Mouse (Mus musculus): ENCODE results near the gene Mettl1. TPM values are rescaled to one million over a fixed set of nuclear protein-coding genes. Genes with fewer than 3 reads are reported as not detected.

Gene Mettl1
- 11.1 and 12.2 TPM in 2 replicates for polyA plus RNA-seq (2012; rRNA removed)

GRCm38 (mm10) chr10:127041274-127041766 lies at the start of gene Mettl1, which contains the start of gene Eef1akmt3:
Gene Mettl1 (plus strand): TSS chr10:127041414.
Gene Eef1akmt3 (minus strand): TSS chr10:127041513.

GRCm38 (mm10) chr10:127000529-127000928 lies 40.7 kb upstream of the Mettl1 start, which contains the start of gene Avil:
Gene Avil (plus strand): TSS chr10:127000709.

GRCm38 (mm10) chr10:127030336-127031296 lies 10.6 kb upstream of the Mettl1 start, which contains the start of gene Tsfm:
Gene Tsfm (minus strand): TSS chr10:127030840.

GRCm38 (mm10) chr10:127047954-127048353 lies 6.7 kb downstream of the Mettl1 start, which contains the start of gene Cyp27b1:
Gene Cyp27b1 (plus strand): TSS chr10:127048250.

GRCm38 (mm10) chr10:127059968-127060916 lies 19.0 kb downstream of the Mettl1 start, which contains the start of gene March9:
Gene March9 (minus strand): TSS chr10:127060184.

GRCm38 (mm10) chr10:127063239-127063872 lies 22.1 kb downstream of the Mettl1 start, which contains the start of gene Cdk4:
Gene Cdk4 (plus strand): TSS chr10:127063534.

GRCm38 (mm10) chr10:127070190-127071121 lies 29.2 kb downstream of the Mettl1 start, which contains the start of gene Tspan31:
Gene Tspan31 (minus strand): TSS chr10:127070264.

GRCm38 (mm10) chr10:127075080-127075479 lies 33.9 kb downstream of the Mettl1 start, which contains the start of gene Agap2:
Gene Agap2 (plus strand): TSS chr10:127075284.

Other genes starting within 250 kb of the Mettl1 start
- gene Atp23, start 140.1 kb upstream of the Mettl1 start, polyA plus RNA-seq (2012; rRNA removed) = 4.3 and 5.2 TPM in 2 replicates
- 19.6 and 22.6 TPM in 2 replicates for gene Ctdsp2, start 62.7 kb upstream of the Mettl1 start, polyA plus RNA-seq (2012; rRNA removed)
- 0.02 TPM in 2 replicates for gene Avil, start 40.7 kb upstream of the Mettl1 start, polyA plus RNA-seq (2012; rRNA removed)
- 20.5 and 23.7 TPM in 2 replicates for gene Tsfm, start 10.6 kb upstream of the Mettl1 start, polyA plus RNA-seq (2012; rRNA removed)
- gene Eef1akmt3, start 99 bp downstream of the Mettl1 start, polyA plus RNA-seq (2012; rRNA removed) = 0.41 and 0.49 TPM in 2 replicates
- gene Cyp27b1, start 6.8 kb downstream of the Mettl1 start, polyA plus RNA-seq (2012; rRNA removed) = 0.08 and 0.10 TPM in 2 replicates
- 0.23 and 0.24 TPM in 2 replicates for gene March9, start 18.8 kb downstream of the Mettl1 start, polyA plus RNA-seq (2012; rRNA removed)
- gene Cdk4, start 22.1 kb downstream of the Mettl1 start, polyA plus RNA-seq (2012; rRNA removed) = 175 and 191 TPM in 2 replicates
- 73.1 and 76.9 TPM in 2 replicates for gene Tspan31, start 28.9 kb downstream of the Mettl1 start, polyA plus RNA-seq (2012; rRNA removed)
- 2.3 and 3.2 TPM in 2 replicates for gene Agap2, start 33.9 kb downstream of the Mettl1 start, polyA plus RNA-seq (2012; rRNA removed)
- 48.7 and 52.7 TPM in 2 replicates for gene Os9, start 79.7 kb downstream of the Mettl1 start, polyA plus RNA-seq (2012; rRNA removed)
- 21.1 and 27.0 TPM in 2 replicates for gene B4galnt1, start 123.8 kb downstream of the Mettl1 start, polyA plus RNA-seq (2012; rRNA removed)
- 3.8 and 4.2 TPM in 2 replicates for gene Slc26a10, start 139.2 kb downstream of the Mettl1 start, polyA plus RNA-seq (2012; rRNA removed)
- gene Arhgef25, start 148.7 kb downstream of the Mettl1 start, polyA plus RNA-seq (2012; rRNA removed) = 5.2 and 6.2 TPM in 2 replicates
- 25.7 and 36.5 TPM in 2 replicates for gene Dtx3, start 154.3 kb downstream of the Mettl1 start, polyA plus RNA-seq (2012; rRNA removed)
- 15.5 and 18.1 TPM in 2 replicates for gene Pip4k2c, start 170.2 kb downstream of the Mettl1 start, polyA plus RNA-seq (2012; rRNA removed)
- 0.13 TPM in 2 replicates for gene Kif5a, start 221.9 kb downstream of the Mettl1 start, polyA plus RNA-seq (2012; rRNA removed)
- 57.1 and 59.5 TPM in 2 replicates for gene Dctn2, start 225.0 kb downstream of the Mettl1 start, polyA plus RNA-seq (2012; rRNA removed)
- 6.1 and 8.2 TPM in 2 replicates for gene Mbd6, start 247.6 kb downstream of the Mettl1 start, polyA plus RNA-seq (2012; rRNA removed)